Mouse (Mus musculus) hindbrain, embryonic 16.5 days (tissue): Measurements from ENCODE around the gene Cmc4. TPM values are rescaled to one million over a fixed set of nuclear protein-coding genes. Genes with fewer than 3 reads are reported as not detected.

ENCODE experiments used
- ATAC-seq: fragments of 200-750 bp; cut with Nextera tagmentation; 2 replicates; pipeline ENCODE4 v1.8.0; 2017; ENCODE audit warnings: moderate TSS enrichment, moderate library complexity
- H3K27ac ChIP-seq: fragments of 300-500 bp; sonication (generic); 2 replicates; pipeline ENCODE4 v1.5.1; 2014; ENCODE audit warnings: low read depth, mild to moderate bottlenecking, control low read depth, low read length, moderate library complexity
- H3K27me3 ChIP-seq: fragments of 300-500 bp; sonication (generic); replicated peaks from 2 replicates; pipeline ENCODE4 v1.6.1; 2014; ENCODE audit warnings: low read length; ENCODE audit not compliant: control insufficient read depth, insufficient read depth
- H3K36me3 ChIP-seq: fragments of 300-500 bp; sonication (generic); 2 replicates; pipeline ENCODE4 v1.6.1; 2014; ENCODE audit warnings: mild to moderate bottlenecking, low read length, moderate library complexity, mixed read lengths; ENCODE audit not compliant: control insufficient read depth, insufficient read depth
- H3K4me1 ChIP-seq: fragments of 300-500 bp; sonication (generic); 2 replicates; pipeline ENCODE4 v1.6.1; 2014; ENCODE audit warnings: low read depth, low read length; ENCODE audit not compliant: control insufficient read depth, insufficient read depth
- H3K4me2 ChIP-seq: fragments of 300-500 bp; sonication (generic); 2 replicates; pipeline ENCODE4 v1.6.1; 2014; ENCODE audit warnings: mild to moderate bottlenecking, low read length, control low read depth, moderate library complexity
- H3K4me3 ChIP-seq: fragments of 300-500 bp; sonication (generic); 2 replicates; pipeline ENCODE4 v1.5.1; 2014; ENCODE audit warnings: mild to moderate bottlenecking, low read length, control low read depth, moderate library complexity
- H3K9ac ChIP-seq: fragments of 300-500 bp; sonication (generic); 2 replicates; pipeline ENCODE4 v1.6.1; 2014; ENCODE audit warnings: low read depth, mild to moderate bottlenecking, control low read depth, low read length, moderate library complexity
- H3K9me3 ChIP-seq: fragments of 300-500 bp; sonication (generic); 2 replicates; pipeline ENCODE4 v1.6.1; 2014; ENCODE audit warnings: mild to moderate bottlenecking, low read length, moderate library complexity; ENCODE audit not compliant: control insufficient read depth
- WGBS: fragments of 180-500 bp; shearing (Covaris S2); extraction: QIAGEN DNeasy Blood & Tissue Kit; methylation state at CpG from one replicate; pipeline ENCODE4 v1.1.7; 2014; 5-methylcytosine and 5-hydroxymethylcytosine counted together
- polyA plus RNA-seq: library from polyadenylated mRNA; unstranded; fragments of >200 nt; fragmentation: Nextera tagmentation; extraction: Ambion mirVana; gene quantifications from 2 replicates; pipeline ENCODE4 v1.2.1, GENCODE M21; 2015

Cmc4 gene
- polyA plus RNA-seq, 1 experiment from 2014 or later: 27.9 TPM

DNA sequence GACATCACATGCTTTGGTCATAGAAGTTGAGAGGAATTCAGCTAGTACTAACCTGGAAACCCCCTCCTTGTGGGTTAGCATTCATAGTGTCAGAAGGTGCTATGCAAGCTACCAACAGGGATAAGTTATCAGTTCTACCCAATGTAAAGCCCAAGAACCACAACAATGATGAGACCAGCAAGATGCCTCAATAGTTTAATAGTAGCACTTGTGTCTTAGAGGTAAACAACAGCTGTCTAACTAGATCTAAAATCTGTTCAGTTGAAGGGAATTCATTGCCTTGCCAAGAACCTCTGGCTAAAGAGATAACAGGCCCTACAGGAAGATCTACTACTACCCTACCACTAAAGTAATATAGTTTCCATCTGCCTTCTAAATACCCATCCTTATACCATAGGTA is 39.6 kb downstream of the Cmc4 start:
- no peaks in the 10 kb centered on the region for H3K36me3 ChIP-seq
- H3K4me2 ChIP-seq: no peak overlapping the region
- no peak for ATAC-seq
- H3K27me3 ChIP-seq: no peaks in the 10 kb centered on the region
- H3K4me1 ChIP-seq: no peaks in the 10 kb centered on the region
- no peak overlapping the region for H3K4me3 ChIP-seq
- no peaks in the 10 kb centered on the region for H3K9me3 ChIP-seq
- H3K9ac ChIP-seq: no peak overlapping the region
- H3K27ac ChIP-seq: no peak overlapping the region

DNA sequence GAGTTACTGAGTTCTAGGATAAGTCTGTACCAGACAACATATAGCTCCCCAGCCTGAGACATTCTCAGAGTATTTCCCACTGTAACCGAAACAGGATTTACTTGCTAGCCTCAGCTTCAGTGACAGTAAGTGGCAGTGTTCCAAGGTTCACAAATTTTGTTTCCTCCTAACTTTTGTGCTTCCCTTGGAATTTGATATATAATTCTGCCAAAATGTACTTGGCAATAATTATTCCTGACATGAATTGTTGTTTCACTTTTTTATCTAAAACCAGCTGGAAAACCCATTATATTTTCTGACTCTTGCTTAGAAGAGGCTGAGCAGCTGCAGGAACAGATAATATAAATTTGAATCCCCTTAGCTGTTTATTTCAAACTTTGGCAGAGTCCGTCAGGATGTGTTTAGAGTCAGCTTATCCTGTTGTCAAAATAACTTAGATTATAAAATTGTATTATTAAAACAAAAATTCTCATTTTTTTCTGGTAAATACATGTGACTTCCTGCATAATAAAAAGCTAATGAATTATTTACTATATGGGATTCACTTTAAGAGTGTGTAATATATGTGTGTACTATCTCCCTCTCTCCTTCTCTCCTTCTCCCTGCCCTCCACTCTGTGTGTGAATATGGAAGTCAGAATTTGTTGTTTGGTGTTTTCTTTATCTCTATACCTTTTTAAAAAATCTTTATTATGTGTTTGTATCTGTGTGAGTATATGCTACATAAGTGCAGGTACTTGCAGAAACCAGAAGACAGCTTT is 43.5 kb downstream of the Cmc4 start:
- ATAC-seq: no peak
- 86% methylated on average over 2 of the region's 2 CpGs for WGBS
- Histone ChIP-seq H3K4me2 (no peak overlapping the region), H3K36me3 (no peaks in the 10 kb centered on the region), H3K9me3 (no peaks in the 10 kb centered on the region), H3K27me3 (no peaks in the 10 kb centered on the region), H3K4me1 (no peaks in the 10 kb centered on the region), H3K9ac (no peak overlapping the region), H3K4me3 (no peak overlapping the region), H3K27ac (no peak overlapping the region)

DNA sequence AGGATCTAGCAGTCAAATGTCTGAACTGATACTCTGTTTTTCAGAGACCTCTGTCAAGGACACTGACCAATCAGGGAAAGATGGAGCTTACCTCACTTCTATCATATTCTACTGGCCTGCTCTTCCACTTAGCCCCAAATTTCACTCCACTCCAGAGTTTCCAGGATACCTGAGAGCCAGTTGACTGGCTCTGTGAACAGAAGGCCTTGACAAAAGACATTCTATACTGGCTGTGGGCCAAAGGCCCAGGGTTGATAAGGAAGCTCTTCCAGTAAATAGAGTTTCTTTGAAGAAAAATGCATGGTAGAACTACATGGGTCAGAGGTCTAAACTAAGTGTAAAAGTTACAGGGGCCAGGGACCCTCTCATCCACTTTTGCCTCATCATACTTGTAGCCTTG is 46.2 kb downstream of the Cmc4 start:
- no peak for ATAC-seq
- Histone ChIP-seq H3K9ac (no peak overlapping the region), H3K4me2 (no peak overlapping the region)

More for the DNA sequence above, 46.2 kb downstream of the Cmc4 start:
- H3K36me3 ChIP-seq: no peaks in the 10 kb centered on the region
- H3K27ac ChIP-seq: no peak overlapping the region
- no peaks in the 10 kb centered on the region for H3K27me3 ChIP-seq
- H3K4me3 ChIP-seq: no peak overlapping the region
- no peaks in the 10 kb centered on the region for H3K9me3 ChIP-seq
- H3K4me1 ChIP-seq: no peaks in the 10 kb centered on the region

Other genes with a start within 250 kb of the Cmc4 start
- 29.9 and 32.7 TPM in 2 replicates for gene Fundc2, start 34.2 kb downstream of the Cmc4 start, polyA plus RNA-seq
- gene F8, start 34.0 kb downstream of the Cmc4 start, polyA plus RNA-seq: 1.8 and 2.3 TPM in 2 replicates
- gene Mtcp1, start within 50 bp of the Cmc4 start, polyA plus RNA-seq: 4.5 and 5.8 TPM in 2 replicates
- gene Brcc3, start within 50 bp of the Cmc4 start, polyA plus RNA-seq: 46.5 and 51.7 TPM in 2 replicates
- 278 and 308 TPM in 2 replicates for gene Vbp1, start 97.7 kb upstream of the Cmc4 start, polyA plus RNA-seq
- gene Rab39b, start 161.6 kb upstream of the Cmc4 start, polyA plus RNA-seq: 26.7 and 26.8 TPM in 2 replicates